Mouse (Mus musculus) ovary, postnatal 14 days (tissue): Measurements from ENCODE around the gene Mapk1.
"Not testable (repeated sequence)": the region's sequence is repeated elsewhere in the genome, so short reads cannot be mapped to it uniquely, and the experiment has no call there.

ENCODE experiments used
- DNase-seq: peaks from one replicate; pipeline ENCODE4 v3.0.0; 2022; ENCODE audit warnings: low spot score

The Mapk1 gene

GRCm38 (mm10) chr16:16983131-16983533 lies at the start of gene Mapk1:
Gene Mapk1 (plus strand): TSS chr16:16983382.
- peak; percentile 96 for DNase-seq

- DNase-seq = no peak
These were observed 43.6 kb upstream of the Mapk1 start for GRCm38 (mm10) chr16:16939543-16939942.

GRCm38 (mm10) chr16:16941078-16941477 lies 42.1 kb upstream of the Mapk1 start:
- DNase-seq = no peak

- no peak for DNase-seq
These were observed 24.6 kb upstream of the Mapk1 start for GRCm38 (mm10) chr16:16958575-16958974.

GRCm38 (mm10) chr16:16959907-16960306 lies 23.3 kb upstream of the Mapk1 start:
- no peak for DNase-seq

- no peak for DNase-seq
These were observed 18.0 kb upstream of the Mapk1 start for GRCm38 (mm10) chr16:16965149-16965548.

GRCm38 (mm10) chr16:16966290-16966689 lies 16.9 kb upstream of the Mapk1 start:
- DNase-seq = no peak

- no peak for DNase-seq
These were observed 5.1 kb upstream of the Mapk1 start for GRCm38 (mm10) chr16:16978061-16978460.

- DNase-seq = no peak
These were observed 4.4 kb upstream of the Mapk1 start for GRCm38 (mm10) chr16:16978765-16979164.

GRCm38 (mm10) chr16:16982636-16983035 lies 546 bp upstream of the Mapk1 start:
- no peak for DNase-seq

- peak; percentile 41 for DNase-seq
These were observed 596 bp downstream of the Mapk1 start for GRCm38 (mm10) chr16:16983534-16984422.

GRCm38 (mm10) chr16:16984423-16984941 lies 1.3 kb downstream of the Mapk1 start:
- no peak for DNase-seq

GRCm38 (mm10) chr16:16987248-16987647 lies 4.1 kb downstream of the Mapk1 start:
- no peak for DNase-seq

GRCm38 (mm10) chr16:16988842-16989241 lies 5.7 kb downstream of the Mapk1 start:
- DNase-seq = no peak

GRCm38 (mm10) chr16:16990021-16990420 lies 6.8 kb downstream of the Mapk1 start:
- DNase-seq = no peak

GRCm38 (mm10) chr16:16994426-16995052 lies 11.4 kb downstream of the Mapk1 start:
- DNase-seq = no peak

- DNase-seq = not testable (repeated sequence)
These were observed 13.0 kb downstream of the Mapk1 start for GRCm38 (mm10) chr16:16996121-16996729.

GRCm38 (mm10) chr16:17001109-17001508 lies 17.9 kb downstream of the Mapk1 start:
- DNase-seq = no peak

- DNase-seq = no peak
These were observed 23.9 kb downstream of the Mapk1 start for GRCm38 (mm10) chr16:17007070-17007469.

- DNase-seq = no peak
These were observed 26.9 kb downstream of the Mapk1 start for GRCm38 (mm10) chr16:17010036-17010435.

- DNase-seq = no peak
These were observed 29.4 kb downstream of the Mapk1 start for GRCm38 (mm10) chr16:17012583-17012982.

GRCm38 (mm10) chr16:17015111-17015852 lies 32.1 kb downstream of the Mapk1 start:
- no peak for DNase-seq
